Mouse (Mus musculus): ENCODE measurements around the gene Ckm. TPM values are rescaled to one million over a fixed set of nuclear protein-coding genes. Genes with fewer than 3 reads are reported as not detected.

Gene Ckm
- polyA plus RNA-seq, 1 experiment from 2014 or later, result 42.1 TPM

- DNase-seq (ENCODE audit: low spot score) (no peak), ATAC-seq (ENCODE audit: low FRiP score, low TSS enrichment) (no peak)
- H3K9ac ChIP-seq (ENCODE audit: low read length), result no peak overlapping the region
- no peak overlapping the region for H3K27ac ChIP-seq (replicated peaks)
- TF ChIP-seq EP300 (optimal IDR thresholded peaks at IDR 0.05), result no peak
- TF ChIP-seq CTCF (IDR thresholded peaks at IDR 0.05; ENCODE audit: low read depth), result no peak
- no peaks in the 10 kb centered on the region; the same call in 1 of the 2 replicates for H3K27me3 ChIP-seq (ENCODE audit: control insufficient read depth, insufficient read depth, low read length)
- no peak overlapping the region for H3K4me3 ChIP-seq (ENCODE audit: low read depth, low read length)
- no peaks in the 10 kb centered on the region for H3K9me3 ChIP-seq (ENCODE audit: control insufficient read depth, low read length)
- H3K36me3 ChIP-seq (ENCODE audit: control insufficient read depth, insufficient read depth, low read length), result no peaks in the 10 kb centered on the region
- no peak overlapping the region for H3K4me2 ChIP-seq (replicated peaks; ENCODE audit: low read depth)
- H3K4me1 ChIP-seq (replicated peaks; ENCODE audit: control insufficient read depth, insufficient read depth), result no peaks in the 10 kb centered on the region
- WGBS, result 16% methylated on average over 14 of the region's 14 CpGs
Observed at GRCm38 (mm10) chr7:19470308-19470707, 65.7 kb downstream of the Ckm start.

GRCm38 (mm10) chr7:19472403-19472802 is 67.8 kb downstream of the Ckm start:
- DNase-seq (ENCODE audit: low spot score) (no peak), ATAC-seq (ENCODE audit: low FRiP score, low TSS enrichment) (no peak)
- Histone ChIP-seq H3K4me1 (replicated peaks; ENCODE audit: control insufficient read depth, insufficient read depth) (no peaks in the 10 kb centered on the region), H3K9ac (ENCODE audit: low read length) (no peak overlapping the region), H3K4me2 (replicated peaks; ENCODE audit: low read depth) (no peak overlapping the region), H3K27me3 (ENCODE audit: control insufficient read depth, insufficient read depth, low read length) (no peaks in the 10 kb centered on the region; the same call in 1 of the 2 replicates), H3K36me3 (ENCODE audit: control insufficient read depth, insufficient read depth, low read length) (no peaks in the 10 kb centered on the region), H3K27ac (replicated peaks) (no peak overlapping the region), H3K4me3 (ENCODE audit: low read depth, low read length) (no peak overlapping the region), H3K9me3 (ENCODE audit: control insufficient read depth, low read length) (no peaks in the 10 kb centered on the region)
- WGBS, result 41% methylated on average over 4 of the region's 4 CpGs
- no peak for TF ChIP-seq EP300 (optimal IDR thresholded peaks at IDR 0.05)
- no peak for TF ChIP-seq CTCF (IDR thresholded peaks at IDR 0.05; ENCODE audit: low read depth)

MicroRNAs encoded within 50 kb of the gene (microRNA counts, 519-probe panel; counts per million panel counts)
- not detected for microRNA mmu-miR-343

Small RNAs within 50 kb of the gene (microRNA-seq; reads per million reads assigned to microRNA genes)
- gene Mir343, result not detected

Other genes starting within 250 kb of the Ckm start
- 0.22 and 0.27 TPM in 2 replicates for gene Gipr, start 238.6 kb upstream of the Ckm start, polyA plus RNA-seq (2015; fragmentation: Nextera tagmentation; extraction: Ambion mirVana)
- gene Eml2, start 228.4 kb upstream of the Ckm start, polyA plus RNA-seq (2015; fragmentation: Nextera tagmentation; extraction: Ambion mirVana), result 8.4 and 8.8 TPM in 2 replicates
- gene Gpr4, start 192.2 kb upstream of the Ckm start, polyA plus RNA-seq (2015; fragmentation: Nextera tagmentation; extraction: Ambion mirVana), result 0.85 and 1.3 TPM in 2 replicates
- gene Opa3, start 176.4 kb upstream of the Ckm start, polyA plus RNA-seq (2015; fragmentation: Nextera tagmentation; extraction: Ambion mirVana), result 20.3 and 20.7 TPM in 2 replicates
- gene Vasp, start 133.0 kb upstream of the Ckm start, polyA plus RNA-seq (2015; fragmentation: Nextera tagmentation; extraction: Ambion mirVana), result 108 and 120 TPM in 2 replicates
- gene Ppm1n, start 124.7 kb upstream of the Ckm start, polyA plus RNA-seq (2015; fragmentation: Nextera tagmentation; extraction: Ambion mirVana), result 0.17 and 0.21 TPM in 2 replicates
- gene Rtn2, start 122.2 kb upstream of the Ckm start, polyA plus RNA-seq (2015; fragmentation: Nextera tagmentation; extraction: Ambion mirVana), result 10.1 and 12.1 TPM in 2 replicates
- gene Fosb, start 94.7 kb upstream of the Ckm start, polyA plus RNA-seq (2015; fragmentation: Nextera tagmentation; extraction: Ambion mirVana), result 0.21 and 0.38 TPM in 2 replicates
- 32.8 and 36.9 TPM in 2 replicates for gene Ercc1, start 60.0 kb upstream of the Ckm start, polyA plus RNA-seq (2015; fragmentation: Nextera tagmentation; extraction: Ambion mirVana)
- gene Cd3eap, start 45.3 kb upstream of the Ckm start, polyA plus RNA-seq (2015; fragmentation: Nextera tagmentation; extraction: Ambion mirVana), result 13.4 and 13.6 TPM in 2 replicates
- gene Ppp1r13l, start 45.0 kb upstream of the Ckm start, polyA plus RNA-seq (2015; fragmentation: Nextera tagmentation; extraction: Ambion mirVana), result 10.3 and 12.2 TPM in 2 replicates
- gene Ercc2, start 22.8 kb upstream of the Ckm start, polyA plus RNA-seq (2015; fragmentation: Nextera tagmentation; extraction: Ambion mirVana), result 6.0 and 6.4 TPM in 2 replicates
- gene Klc3, start 672 bp upstream of the Ckm start, polyA plus RNA-seq (2015; fragmentation: Nextera tagmentation; extraction: Ambion mirVana), result 24.3 and 26.5 TPM in 2 replicates
- gene Mark4, start 54.0 kb downstream of the Ckm start, polyA plus RNA-seq (2015; fragmentation: Nextera tagmentation; extraction: Ambion mirVana), result 5.2 and 5.3 TPM in 2 replicates
- 0.97 and 1.1 TPM in 2 replicates for gene Exoc3l2, start 58.6 kb downstream of the Ckm start, polyA plus RNA-seq (2015; fragmentation: Nextera tagmentation; extraction: Ambion mirVana)
- gene Bloc1s3, start 103.6 kb downstream of the Ckm start, polyA plus RNA-seq (2015; fragmentation: Nextera tagmentation; extraction: Ambion mirVana), result 3.2 and 3.7 TPM in 2 replicates
- 113 and 123 TPM in 2 replicates for gene Trappc6a, start 103.6 kb downstream of the Ckm start, polyA plus RNA-seq (2015; fragmentation: Nextera tagmentation; extraction: Ambion mirVana)
- 30.8 and 33.0 TPM in 2 replicates for gene Nkpd1, start 113.1 kb downstream of the Ckm start, polyA plus RNA-seq (2015; fragmentation: Nextera tagmentation; extraction: Ambion mirVana)
- 16.5 and 21.2 TPM in 2 replicates for gene Ppp1r37, start 158.3 kb downstream of the Ckm start, polyA plus RNA-seq (2015; fragmentation: Nextera tagmentation; extraction: Ambion mirVana)
- 3.7 and 5.0 TPM in 2 replicates for gene Zfp296, start 172.5 kb downstream of the Ckm start, polyA plus RNA-seq (2015; fragmentation: Nextera tagmentation; extraction: Ambion mirVana)
- gene Gemin7, start 172.8 kb downstream of the Ckm start, polyA plus RNA-seq (2015; fragmentation: Nextera tagmentation; extraction: Ambion mirVana), result 108 and 114 TPM in 2 replicates
- gene Clasrp, start 199.7 kb downstream of the Ckm start, polyA plus RNA-seq (2015; fragmentation: Nextera tagmentation; extraction: Ambion mirVana), result 19.0 and 21.5 TPM in 2 replicates
- gene Relb, start 224.7 kb downstream of the Ckm start, polyA plus RNA-seq (2015; fragmentation: Nextera tagmentation; extraction: Ambion mirVana), result 7.3 and 8.7 TPM in 2 replicates

Data from stomach, postnatal 0 days (tissue).